Mouse (Mus musculus) liver, postnatal 0 days (tissue): ENCODE results near the gene Grid1. TPM values are rescaled to one million over a fixed set of nuclear protein-coding genes. Genes with fewer than 3 reads are reported as not detected.

Experiments
- ATAC-seq: fragments of 200-750 bp; cut with Nextera tagmentation; 2 replicates; pipeline ENCODE4 v1.8.0; 2017; ENCODE audit warnings: mild to moderate bottlenecking, moderate library complexity
- DNase-seq: peaks from one replicate; pipeline ENCODE4 v3.0.0-alpha.2; 2016
- H3K27ac ChIP-seq: fragments of 300-500 bp; sonication (generic); 2 replicates; pipeline ENCODE4 v1.5.1; 2014; ENCODE audit warnings: antibody characterized with exemption, moderate library complexity, mild to moderate bottlenecking, low read depth
- H3K27me3 ChIP-seq: fragments of 300-500 bp; sonication (generic); 2 replicates; pipeline ENCODE4 v1.6.1; 2014; ENCODE audit warnings: low read length, control low read depth, mixed read lengths; ENCODE audit not compliant: insufficient read depth
- H3K36me3 ChIP-seq: fragments of 300-500 bp; sonication (generic); replicated peaks from 2 replicates; pipeline ENCODE4 v1.6.1; 2014; ENCODE audit warnings: mild to moderate bottlenecking, control low read depth, low read length, moderate library complexity, mixed read lengths; ENCODE audit not compliant: insufficient read depth
- H3K4me1 ChIP-seq: fragments of 300-500 bp; sonication (generic); 2 replicates; pipeline ENCODE4 v1.6.1; 2014; ENCODE audit warnings: antibody characterized with exemption, mild to moderate bottlenecking, control low read depth; ENCODE audit not compliant: insufficient read depth
- H3K4me2 ChIP-seq: fragments of 300-500 bp; sonication (generic); 2 replicates; pipeline ENCODE4 v1.6.1; 2014; ENCODE audit warnings: low read depth, mild to moderate bottlenecking, low read length, moderate library complexity, mixed read lengths
- H3K4me3 ChIP-seq: fragments of 300-500 bp; sonication (generic); 2 replicates; pipeline ENCODE4 v1.5.1; 2014; ENCODE audit warnings: low read depth, low read length
- H3K9ac ChIP-seq: fragments of 300-500 bp; sonication (generic); replicated peaks from 2 replicates; pipeline ENCODE4 v1.6.1; 2014; ENCODE audit warnings: mild to moderate bottlenecking, moderate library complexity
- H3K9me3 ChIP-seq: fragments of 300-500 bp; sonication (generic); 2 replicates; pipeline ENCODE4 v1.6.1; 2016; ENCODE audit warnings: mild to moderate bottlenecking, control low read depth, low read length, mixed read lengths
- CTCF ChIP-seq: sonication (generic); IDR thresholded peaks from 2 replicates; pipeline ENCODE4 v1.5.1; 2016; ENCODE audit warnings: antibody characterized with exemption, low read depth
- EP300 ChIP-seq: IDR thresholded peaks from 2 replicates; pipeline ENCODE4 v1.6.1; 2016; ENCODE audit warnings: antibody characterized with exemption, low read depth, mild to moderate bottlenecking
- WGBS: fragments of 180-500 bp; shearing (Covaris S2); extraction: QIAGEN DNeasy Blood & Tissue Kit; methylation state at CpG from one replicate; pipeline ENCODE4 v1.1.7; 2014; ENCODE audit not compliant: insufficient replicate concordance; 5-methylcytosine and 5-hydroxymethylcytosine counted together
- polyA plus RNA-seq: library from polyadenylated mRNA; unstranded; fragments of >200 nt; fragmentation: Nextera tagmentation; extraction: Ambion mirVana; gene quantifications from 2 replicates; pipeline ENCODE4 v1.2.1, GENCODE M21; 2015

The Grid1 gene
- polyA plus RNA-seq, 1 experiment from 2014 or later: not detected

DNA sequence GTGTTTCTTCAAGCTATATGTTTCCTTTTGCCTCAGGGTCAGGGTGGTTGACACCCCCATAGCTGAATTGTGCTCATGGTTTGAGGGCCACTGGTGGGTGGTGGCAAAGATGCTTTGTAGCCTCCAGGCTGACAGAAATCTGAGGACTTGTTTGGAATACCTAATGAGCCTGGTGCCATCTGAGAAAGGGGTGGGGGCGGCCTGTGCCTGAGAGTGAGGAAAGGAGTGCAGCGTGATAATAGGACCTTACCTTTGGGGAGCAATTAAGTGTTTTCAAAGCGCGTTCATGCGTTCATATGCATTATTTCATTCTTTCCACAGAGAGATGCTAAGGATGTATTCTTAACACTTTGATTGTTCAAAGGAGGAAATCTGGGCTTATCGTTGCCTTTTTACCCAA is 372.3 kb downstream of the Grid1 start:
- no peaks in the 10 kb centered on the region for H3K27me3 ChIP-seq
- 86% methylated on average over 6 of the region's 6 CpGs for WGBS
- no peak overlapping the region for H3K4me3 ChIP-seq
- no peak overlapping the region for H3K27ac ChIP-seq
- DNase-seq (no peak), ATAC-seq (no peak)
- TF ChIP-seq EP300 (no peak), CTCF (no peak)
- no peak overlapping the region for H3K9ac ChIP-seq
- no peaks in the 10 kb centered on the region for H3K9me3 ChIP-seq
- H3K36me3 ChIP-seq: no peaks in the 10 kb centered on the region
- no peaks in the 10 kb centered on the region for H3K4me1 ChIP-seq
- no peak overlapping the region for H3K4me2 ChIP-seq

GRCm38 (mm10) chr14:35197371-35197770 is 377.5 kb downstream of the Grid1 start:
- Histone ChIP-seq H3K4me3 (no peak overlapping the region), H3K36me3 (no peaks in the 10 kb centered on the region), H3K27ac (no peak overlapping the region), H3K27me3 (no peaks in the 10 kb centered on the region), H3K9ac (no peak overlapping the region), H3K9me3 (no peaks in the 10 kb centered on the region), H3K4me2 (no peak overlapping the region), H3K4me1 (no peaks in the 10 kb centered on the region)
- WGBS: 31% methylated on average over 3 of the region's 3 CpGs
- TF ChIP-seq CTCF (no peak), EP300 (no peak)
- DNase-seq (no peak), ATAC-seq (no peak)

DNA sequence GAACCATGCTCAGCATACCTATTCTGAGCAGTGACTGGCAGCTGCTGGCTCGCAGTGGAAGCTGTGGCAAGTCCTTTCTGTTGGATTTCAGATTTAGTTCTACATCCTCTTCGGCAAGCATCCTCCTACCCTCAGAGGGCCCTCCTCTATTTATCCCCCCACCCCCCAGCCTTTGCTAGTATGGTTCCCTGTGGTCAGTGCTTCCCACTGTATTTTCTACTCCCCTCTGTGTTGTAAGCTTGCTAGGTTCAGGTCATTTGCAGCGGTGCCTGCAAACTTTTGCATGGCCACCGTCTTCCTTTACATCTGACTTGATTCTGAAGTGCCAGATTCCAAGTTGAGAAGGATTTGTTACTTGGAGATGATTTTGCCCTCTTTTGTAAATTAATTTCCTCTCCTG is 378.5 kb downstream of the Grid1 start:
- H3K9me3 ChIP-seq: no peaks in the 10 kb centered on the region
- no peaks in the 10 kb centered on the region for H3K36me3 ChIP-seq
- H3K27me3 ChIP-seq: no peaks in the 10 kb centered on the region
- no peak overlapping the region for H3K4me3 ChIP-seq
- H3K4me2 ChIP-seq: no peak overlapping the region
- no peak for ATAC-seq
- TF ChIP-seq CTCF (no peak), EP300 (no peak)
- 87% methylated on average over 4 of the region's 4 CpGs for WGBS
- H3K27ac ChIP-seq: no peak overlapping the region
- H3K4me1 ChIP-seq: no peaks in the 10 kb centered on the region
- no peak overlapping the region for H3K9ac ChIP-seq
- no peak for DNase-seq

GRCm38 (mm10) chr14:35198899-35199298 is 379.0 kb downstream of the Grid1 start:
- no peak for DNase-seq
- no peak for ATAC-seq
- TF ChIP-seq EP300: no peak
- H3K36me3 ChIP-seq: no peaks in the 10 kb centered on the region
- no peak overlapping the region for H3K27ac ChIP-seq
- H3K27me3 ChIP-seq: no peaks in the 10 kb centered on the region
- H3K4me1 ChIP-seq: no peaks in the 10 kb centered on the region
- 71% methylated on average over 6 of the region's 6 CpGs for WGBS
- H3K4me3 ChIP-seq: no peak overlapping the region
- H3K9me3 ChIP-seq: no peaks in the 10 kb centered on the region
- H3K4me2 ChIP-seq: no peak overlapping the region
- no peak overlapping the region for H3K9ac ChIP-seq

DNA sequence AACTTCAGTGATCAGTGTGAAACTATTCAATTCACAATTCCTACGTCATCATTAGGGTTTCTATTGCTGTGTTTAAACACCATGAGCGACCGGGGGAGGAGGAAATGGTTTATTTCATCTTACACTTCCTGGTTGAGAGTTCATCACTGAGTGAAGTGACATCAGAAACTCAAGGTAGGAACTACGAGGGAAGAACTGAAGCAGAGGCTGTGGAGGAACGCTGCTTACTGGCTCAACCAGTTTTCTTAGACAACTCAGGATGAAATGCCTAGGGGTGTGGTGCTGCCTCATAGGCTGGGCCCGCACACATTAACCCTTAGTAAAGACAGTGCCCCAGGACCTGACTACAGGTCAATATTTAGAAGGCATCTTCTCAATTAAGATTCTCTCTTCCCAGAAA is 389.5 kb downstream of the Grid1 start:
- no peaks in the 10 kb centered on the region for H3K4me1 ChIP-seq
- H3K4me3 ChIP-seq: no peak overlapping the region
- no peak overlapping the region for H3K4me2 ChIP-seq
- TF ChIP-seq EP300 (no peak), CTCF (no peak)
- 50% methylated on average over 6 of the region's 6 CpGs for WGBS
- no peak for ATAC-seq
- no peaks in the 10 kb centered on the region for H3K36me3 ChIP-seq
- no peak for DNase-seq
- no peak overlapping the region for H3K27ac ChIP-seq
- no peaks in the 10 kb centered on the region for H3K27me3 ChIP-seq
- H3K9me3 ChIP-seq: no peaks in the 10 kb centered on the region
- no peak overlapping the region for H3K9ac ChIP-seq

GRCm38 (mm10) chr14:35219021-35219420 is 399.1 kb downstream of the Grid1 start:
- no peaks in the 10 kb centered on the region for H3K9me3 ChIP-seq
- H3K4me2 ChIP-seq: no peak overlapping the region
- DNase-seq (no peak), ATAC-seq (no peak)
- no peak overlapping the region for H3K4me3 ChIP-seq
- H3K9ac ChIP-seq: no peak overlapping the region
- no peaks in the 10 kb centered on the region for H3K27me3 ChIP-seq
- no peaks in the 10 kb centered on the region for H3K4me1 ChIP-seq
- 76% methylated on average over 4 of the region's 4 CpGs for WGBS
- H3K36me3 ChIP-seq: no peaks in the 10 kb centered on the region
- H3K27ac ChIP-seq: no peak overlapping the region
- TF ChIP-seq CTCF (no peak), EP300 (no peak)

DNA sequence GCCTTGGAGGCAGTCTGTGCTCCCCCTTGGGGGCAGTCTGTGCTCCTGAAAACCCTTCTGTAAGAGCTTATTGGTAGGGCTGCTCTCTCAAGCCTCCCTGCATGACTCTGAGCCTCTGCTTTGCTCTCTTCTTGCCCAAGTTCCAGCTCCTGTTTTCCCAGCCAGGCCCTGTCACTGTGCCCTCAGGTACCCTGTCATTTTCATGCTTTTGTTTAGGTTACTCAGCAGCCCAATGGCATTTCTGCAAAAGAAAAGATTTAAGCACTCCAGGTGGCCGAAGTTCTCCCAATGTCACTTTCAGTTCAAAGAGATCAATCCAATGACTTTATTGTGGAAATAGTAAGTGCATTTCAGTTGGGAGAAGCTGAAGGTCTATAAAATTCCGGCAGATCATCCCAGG is 402.3 kb downstream of the Grid1 start:
- Histone ChIP-seq H3K27me3 (no peaks in the 10 kb centered on the region), H3K9ac (no peak overlapping the region), H3K9me3 (no peaks in the 10 kb centered on the region), H3K4me3 (no peak overlapping the region), H3K27ac (no peak overlapping the region), H3K4me1 (no peaks in the 10 kb centered on the region), H3K4me2 (no peak overlapping the region), H3K36me3 (no peaks in the 10 kb centered on the region)
- WGBS: 64% methylated on average over 2 of the region's 2 CpGs
- no peak for DNase-seq
- ATAC-seq: no peak
- TF ChIP-seq EP300 (no peak), CTCF (no peak)
